Mouse (Mus musculus) ES-Bruce4 (cell line): ENCODE measurements around the gene Emsy. TPM values are rescaled to one million over a fixed set of nuclear protein-coding genes. Genes with fewer than 3 reads are reported as not detected.

Experiments
- H3K27ac ChIP-seq: 2 replicates; pipeline ENCODE4 v1.5.1; 2012; ENCODE audit warnings: low read length, inconsistent platforms; ENCODE audit not compliant: insufficient read depth
- H3K27me3 ChIP-seq: 2 replicates; pipeline ENCODE4 v1.6.1; 2012; ENCODE audit warnings: mild to moderate bottlenecking, low read length, inconsistent platforms; ENCODE audit not compliant: control insufficient read depth, poor library complexity, insufficient read depth, severe bottlenecking
- H3K36me3 ChIP-seq: 2 replicates; pipeline ENCODE4 v1.6.1; 2012; ENCODE audit warnings: inconsistent platforms, mild to moderate bottlenecking, low read length, moderate library complexity; ENCODE audit not compliant: control insufficient read depth, poor library complexity, insufficient read depth, severe bottlenecking
- H3K4me1 ChIP-seq: one replicate; pipeline ENCODE4 v1.8.1; 2011; ENCODE audit warnings: low read length; ENCODE audit not compliant: control insufficient read depth, insufficient read depth
- H3K4me3 ChIP-seq: 2 replicates; pipeline ENCODE4 v1.5.1; 2011; ENCODE audit warnings: low read depth, mild to moderate bottlenecking, low read length
- H3K9ac ChIP-seq: 2 replicates; pipeline ENCODE4 v1.6.1; 2012; ENCODE audit warnings: low read depth, mild to moderate bottlenecking, inconsistent platforms; ENCODE audit not compliant: poor library complexity, severe bottlenecking
- H3K9me3 ChIP-seq: replicated peaks from 2 replicates; pipeline ENCODE4 v1.6.1; 2012; ENCODE audit warnings: mild to moderate bottlenecking, low read length, inconsistent platforms; ENCODE audit not compliant: control insufficient read depth, poor library complexity, insufficient read depth, severe bottlenecking
- CTCF ChIP-seq: IDR thresholded peaks from one replicate; pipeline ENCODE4 v1.8.1; 2011; ENCODE audit warnings: low read depth, low read length
- EP300 ChIP-seq: IDR thresholded peaks from 2 replicates; pipeline ENCODE4 v1.6.1; 2011; ENCODE audit warnings: low read depth, low read length; ENCODE audit not compliant: insufficient read depth
- POLR2A ChIP-seq: IDR thresholded peaks from one replicate; pipeline ENCODE4 v1.8.1; 2011; ENCODE audit warnings: low read length; ENCODE audit not compliant: insufficient read depth
- polyA plus RNA-seq: library from polyadenylated mRNA; stranded (reverse); fragments of >200 nt; gene quantifications from 2 replicates; pipeline ENCODE4 v1.2.4, GENCODE M21; 2011; ENCODE audit warnings: low read depth; ENCODE audit not compliant: missing spikeins, insufficient read depth, insufficient read length

Emsy gene
- polyA plus RNA-seq, 1 experiment = 61.2 TPM

- TF ChIP-seq CTCF (no peak), POLR2A (no peak), EP300 (no peak)
- Histone ChIP-seq H3K9me3 (no peaks in the 10 kb centered on the region), H3K9ac (no peak overlapping the region), H3K4me1 (peaks cover 2% of the 10 kb centered on the region), H3K27ac (no peak overlapping the region), H3K27me3 (no peaks in the 10 kb centered on the region), H3K36me3 (no peaks in the 10 kb centered on the region), H3K4me3 (no peak overlapping the region)
These were observed 33.5 kb upstream of the Emsy start for GRCm38 (mm10) chr7:98690126-98690525.

- Histone ChIP-seq H3K9ac (no peak overlapping the region), H3K27ac (no peak overlapping the region), H3K27me3 (no peaks in the 10 kb centered on the region), H3K9me3 (no peaks in the 10 kb centered on the region), H3K4me1 (no peaks in the 10 kb centered on the region), H3K36me3 (no peaks in the 10 kb centered on the region), H3K4me3 (no peak overlapping the region)
- peak; percentile 27 for TF ChIP-seq CTCF
- TF ChIP-seq POLR2A = no peak
These were observed 29.3 kb upstream of the Emsy start for GRCm38 (mm10) chr7:98685895-98686294.

GRCm38 (mm10) chr7:98682821-98683220, 26.2 kb upstream of the Emsy start:
- no peak for TF ChIP-seq EP300
- peak; percentile 52 for TF ChIP-seq CTCF
- H3K9me3 ChIP-seq = no peaks in the 10 kb centered on the region
- no peaks in the 10 kb centered on the region for H3K36me3 ChIP-seq
- no peaks in the 10 kb centered on the region for H3K27me3 ChIP-seq
- no peak overlapping the region for H3K9ac ChIP-seq
- no peaks in the 10 kb centered on the region for H3K4me1 ChIP-seq
- H3K27ac ChIP-seq = no peak overlapping the region
- no peak overlapping the region for H3K4me3 ChIP-seq

DNA sequence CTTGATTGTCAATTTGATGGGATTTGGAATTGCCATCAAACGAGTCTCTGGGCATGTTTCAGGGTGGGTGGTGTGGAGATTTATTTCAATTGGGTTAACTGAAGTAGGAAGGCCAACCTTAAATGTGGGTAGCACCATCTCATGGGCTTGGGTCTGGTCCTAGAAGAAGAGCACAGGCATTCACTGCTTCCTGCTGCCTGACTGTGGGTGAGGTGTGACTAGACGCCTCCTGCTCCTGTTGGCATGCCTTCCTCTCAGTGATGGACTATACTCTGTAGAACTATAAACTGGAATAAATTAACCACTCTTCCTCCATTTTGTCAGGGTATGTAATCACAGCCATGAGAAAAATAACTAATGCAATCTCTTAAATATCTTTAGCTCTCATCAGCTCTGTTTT, 24.1 kb upstream of the Emsy start:
- Histone ChIP-seq H3K4me3 (no peak overlapping the region), H3K9me3 (no peaks in the 10 kb centered on the region), H3K9ac (no peak overlapping the region), H3K4me1 (no peaks in the 10 kb centered on the region), H3K27me3 (no peaks in the 10 kb centered on the region), H3K27ac (no peak overlapping the region), H3K36me3 (no peaks in the 10 kb centered on the region)
- TF ChIP-seq CTCF = no peak
- TF ChIP-seq EP300 = no peak
- no peak for TF ChIP-seq POLR2A

GRCm38 (mm10) chr7:98678441-98678840, 21.9 kb upstream of the Emsy start:
- H3K9me3 ChIP-seq = no peaks in the 10 kb centered on the region
- no peak overlapping the region for H3K4me3 ChIP-seq
- no peaks in the 10 kb centered on the region for H3K36me3 ChIP-seq
- no peaks in the 10 kb centered on the region for H3K27me3 ChIP-seq
- H3K27ac ChIP-seq = no peak overlapping the region
- TF ChIP-seq CTCF = no peak
- no peak for TF ChIP-seq POLR2A
- TF ChIP-seq EP300 = no peak
- H3K9ac ChIP-seq = no peak overlapping the region
- no peaks in the 10 kb centered on the region for H3K4me1 ChIP-seq

DNA sequence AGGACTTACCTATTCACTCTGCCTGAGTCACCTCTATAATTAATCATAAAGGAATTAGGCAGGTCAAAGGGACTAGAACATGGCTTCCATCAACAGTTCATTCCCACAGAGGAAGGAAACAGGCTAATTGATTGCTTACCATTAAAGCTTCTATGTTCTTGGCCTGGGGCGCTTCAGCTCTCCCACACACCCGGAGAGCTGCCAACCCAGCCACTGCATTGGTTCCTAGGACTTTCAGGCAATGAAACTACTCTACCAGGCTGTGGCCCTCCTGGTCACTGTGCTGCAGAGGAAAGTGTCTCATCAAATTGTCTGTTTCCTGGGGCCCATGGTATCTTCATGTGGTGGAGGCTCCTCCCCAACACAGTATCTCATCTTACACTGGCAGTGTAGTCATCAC, 20.9 kb upstream of the Emsy start:
- H3K36me3 ChIP-seq = no peaks in the 10 kb centered on the region
- H3K27me3 ChIP-seq = no peaks in the 10 kb centered on the region
- TF ChIP-seq EP300 = no peak
- no peak for TF ChIP-seq CTCF
- no peak for TF ChIP-seq POLR2A
- H3K27ac ChIP-seq = no peak overlapping the region
- no peak overlapping the region for H3K4me3 ChIP-seq
- H3K9me3 ChIP-seq = no peaks in the 10 kb centered on the region
- H3K4me1 ChIP-seq = no peaks in the 10 kb centered on the region
- H3K9ac ChIP-seq = no peak overlapping the region
